Mouse (Mus musculus): Measurements from ENCODE around the gene Csf2ra.
A peak's percentile ranks its signal among the peaks of the same experiment; 100 is the strongest.
"Not testable (repeated sequence)": the region's sequence is repeated elsewhere in the genome, so short reads cannot be mapped to it uniquely, and the experiment has no call there.

The Csf2ra gene

DNA sequence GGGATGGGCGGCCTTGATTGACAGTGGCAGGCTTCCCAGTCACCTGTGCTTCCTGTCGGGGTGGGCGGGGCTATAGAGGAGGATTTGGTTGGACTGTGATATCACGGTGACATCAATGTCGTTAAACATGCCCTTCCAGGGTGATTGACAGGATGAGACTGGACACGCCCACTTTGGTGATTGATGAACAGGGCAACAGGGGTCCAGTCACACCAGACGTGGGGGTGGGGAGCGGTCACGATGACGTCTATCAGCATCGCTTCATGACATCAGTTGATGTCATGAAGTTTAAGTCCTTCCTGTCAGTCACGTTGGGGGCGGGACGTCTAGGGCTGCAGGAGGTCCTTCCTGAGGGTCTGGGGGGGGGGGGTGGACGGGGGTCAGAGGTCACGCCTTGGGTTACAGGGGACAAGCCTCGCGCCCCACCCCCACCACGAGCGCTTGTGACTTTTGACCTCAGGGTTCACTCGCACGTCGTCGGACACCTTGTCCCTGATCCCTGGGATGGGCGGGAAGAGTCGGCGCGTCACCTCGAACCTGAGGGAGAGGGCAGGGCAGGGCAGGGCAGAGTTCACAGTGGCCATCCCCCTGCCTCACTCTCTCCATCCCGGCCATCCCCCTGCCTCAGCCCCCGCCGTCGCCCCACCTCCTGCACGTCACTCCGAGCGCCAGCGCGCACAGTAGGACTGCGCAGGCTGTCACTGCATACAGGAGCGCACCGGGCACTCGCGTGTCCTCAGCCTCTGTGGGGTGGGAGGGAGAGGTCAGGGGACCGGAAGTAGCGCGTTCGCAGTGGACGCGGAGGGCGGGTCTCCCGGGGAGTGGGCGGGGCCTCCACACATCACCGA is 3.3 kb downstream of the Csf2ra start:
- DNase-seq: peak; percentile 48

DNA sequence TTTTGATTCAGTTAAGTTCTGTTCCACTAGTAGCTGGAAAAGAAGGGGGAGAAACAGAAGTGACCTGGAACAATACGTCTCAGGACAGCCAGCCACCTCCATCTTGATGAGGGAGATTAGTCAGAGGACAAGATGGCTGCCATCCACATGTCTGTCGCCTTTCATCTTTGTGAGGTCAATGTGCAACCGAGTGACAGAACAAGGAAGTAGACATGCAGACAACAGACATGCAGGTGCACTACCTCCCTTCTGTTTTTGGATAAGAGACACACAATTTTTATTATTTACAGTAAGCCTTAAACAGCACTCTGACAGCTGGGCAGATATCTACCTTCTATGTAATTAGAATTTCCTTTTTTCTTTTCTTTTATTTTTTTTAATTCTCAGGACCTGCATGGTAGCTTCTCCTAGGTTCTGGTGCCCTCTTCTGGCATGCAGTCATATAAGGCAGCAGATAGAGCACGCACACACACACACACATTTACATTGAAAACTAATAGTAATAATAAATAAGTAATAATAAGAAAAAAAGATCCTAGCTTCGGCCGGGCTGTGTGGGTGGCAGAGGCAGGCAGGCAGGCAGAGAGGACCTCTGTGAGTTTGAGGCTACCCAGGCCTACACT is 4.4 kb downstream of the Csf2ra start:
- no peak for DNase-seq

GRCm38 (mm10) chr19:61207506-61207905 is 20.7 kb downstream of the Csf2ra start:
- DNase-seq: not testable (repeated sequence)

- no peak for DNase-seq
Observed at GRCm38 (mm10) chr19:61199836-61200235, 28.4 kb downstream of the Csf2ra start.

GRCm38 (mm10) chr19:61199316-61199715 is 28.9 kb downstream of the Csf2ra start:
- peak; percentile 71 for DNase-seq

- not testable (repeated sequence) for DNase-seq
Observed at GRCm38 (mm10) chr19:61183590-61183989, 44.6 kb downstream of the Csf2ra start, which contains the start of gene Gm6020. TSS of gene Gm6020 (plus strand) at chr19:61183890.

- no peak for DNase-seq
Observed at GRCm38 (mm10) chr19:61175756-61176324, 52.4 kb downstream of the Csf2ra start, which contains the start of gene Gm7102. TSS of gene Gm7102 (minus strand) at chr19:61176309.

Data from cerebellum, adult 11-12 months (tissue).